Mouse (Mus musculus) CH12.LX (cell line): Measurements from ENCODE around the gene Nwd2. TPM values are rescaled to one million over a fixed set of nuclear protein-coding genes. Genes with fewer than 3 reads are reported as not detected.

Experiments used
- DNase-seq: peaks from one replicate; pipeline ENCODE4 v3.0.0-alpha.2; 2013; ENCODE audit errors: extremely low read depth
- H3K27ac ChIP-seq: 2 replicates; pipeline ENCODE4 v1.5.1; 2012; ENCODE audit warnings: low read depth, mild to moderate bottlenecking, control low read depth, moderate library complexity; ENCODE audit not compliant: insufficient read depth
- H3K27me3 ChIP-seq: replicated peaks from 2 replicates; pipeline ENCODE3; 2012; ENCODE audit warnings: inconsistent platforms
- H3K36me3 ChIP-seq, 2 experiments: replicated peaks in 1 of 2; 2 replicates each; pipeline versions ENCODE3 to v1.6.1; 2012; ENCODE audit warnings: inconsistent platforms in 1 of 2, low read length in 1 of 2, mild to moderate bottlenecking in 1 of 2, mixed read lengths in 1 of 2, moderate library complexity in 1 of 2; ENCODE audit not compliant: control insufficient read depth in 1 of 2, insufficient read depth in 1 of 2
- H3K4me1 ChIP-seq, 2 experiments: 2 replicates each; pipeline ENCODE4 v1.6.1; 2012; ENCODE audit warnings: inconsistent platforms in 1 of 2, moderate library complexity in 1 of 2; ENCODE audit not compliant: insufficient read depth in 2 of 2, control insufficient read depth in 1 of 2
- H3K4me2 ChIP-seq: 2 replicates; pipeline ENCODE4 v1.6.1; 2012; ENCODE audit warnings: low read depth, mild to moderate bottlenecking, control low read depth; ENCODE audit not compliant: poor library complexity, insufficient read depth, severe bottlenecking
- H3K4me3 ChIP-seq, 3 experiments: fragments of 150-350 bp in 1 of 3; sonication (generic) in 1 of 3; replicated peaks in 1 of 3; 2 replicates each; pipeline versions ENCODE3 to v1.5.1; 2011 to 2012; ENCODE audit warnings: low read depth in 2 of 3, low read length in 2 of 3, mild to moderate bottlenecking in 2 of 3, moderate library complexity in 2 of 3, control low read depth in 1 of 3, improper control_type of control experiment in 1 of 3, inconsistent platforms in 1 of 3, mixed read lengths in 1 of 3; ENCODE audit not compliant: poor library complexity in 1 of 3
- H3K79me2 ChIP-seq: replicated peaks from 2 replicates; pipeline ENCODE4 v1.6.1; 2012; ENCODE audit warnings: mild to moderate bottlenecking, moderate library complexity; ENCODE audit not compliant: control insufficient read depth, poor library complexity, insufficient read depth, severe bottlenecking; ENCODE audit errors: extremely low read depth
- H3K9ac ChIP-seq: 2 replicates; pipeline ENCODE4 v1.6.1; 2012; ENCODE audit warnings: low read depth, mild to moderate bottlenecking, control low read depth, moderate library complexity; ENCODE audit not compliant: insufficient read depth
- H3K9me3 ChIP-seq: replicated peaks from 2 replicates; pipeline ENCODE3; 2012; ENCODE audit warnings: low read length, inconsistent platforms, mixed read lengths
- CHD2 ChIP-seq: IDR thresholded peaks from 2 replicates; pipeline ENCODE4 v1.6.1; 2011; ENCODE audit warnings: low read length, improper control_type of control experiment
- ELF1 ChIP-seq: IDR thresholded peaks from 2 replicates; pipeline ENCODE4 v1.6.1; 2014; ENCODE audit warnings: low read depth, mild to moderate bottlenecking, inconsistent platforms, low read length, improper control_type of control experiment
- EP300 ChIP-seq: IDR thresholded peaks from 2 replicates; pipeline ENCODE4 v1.6.1; 2011; ENCODE audit warnings: low read length, improper control_type of control experiment
- GABPA ChIP-seq: IDR thresholded peaks from 2 replicates; pipeline ENCODE4 v1.6.1; 2012; ENCODE audit warnings: low read depth, low read length, improper control_type of control experiment, inconsistent platforms; ENCODE audit not compliant: insufficient replicate concordance
- HCFC1 ChIP-seq: IDR thresholded peaks from 2 replicates; pipeline ENCODE4 v1.6.1; 2012; ENCODE audit warnings: low read depth, mild to moderate bottlenecking, inconsistent platforms, low read length, improper control_type of control experiment
- JUND ChIP-seq: conservative IDR thresholded peaks from 2 replicates; pipeline ENCODE4 v1.6.1; 2011; ENCODE audit warnings: low read depth, low read length, improper control_type of control experiment
- KAT2A ChIP-seq: IDR thresholded peaks from 2 replicates; pipeline ENCODE4 v1.6.1; 2012; ENCODE audit warnings: low read length, improper control_type of control experiment, inconsistent platforms; ENCODE audit not compliant: insufficient replicate concordance
- MAFK ChIP-seq: IDR thresholded peaks from 2 replicates; pipeline ENCODE4 v1.6.1; 2011; ENCODE audit warnings: low read length, improper control_type of control experiment; ENCODE audit not compliant: insufficient replicate concordance
- MAZ ChIP-seq: IDR thresholded peaks from 2 replicates; pipeline ENCODE4 v1.6.1; 2012; ENCODE audit warnings: low read depth, mild to moderate bottlenecking, inconsistent platforms, low read length, improper control_type of control experiment, moderate library complexity
- MEF2A ChIP-seq: IDR thresholded peaks from 2 replicates; pipeline ENCODE4 v1.6.1; 2014; ENCODE audit warnings: low read depth, mild to moderate bottlenecking, inconsistent platforms, low read length, improper control_type of control experiment, borderline replicate concordance
- NRF1 ChIP-seq: IDR thresholded peaks from 2 replicates; pipeline ENCODE4 v1.6.1; 2014; ENCODE audit warnings: low read depth, mild to moderate bottlenecking, inconsistent platforms, low read length, improper control_type of control experiment, moderate library complexity
- POLR2A ChIP-seq: IDR thresholded peaks from 2 replicates; pipeline ENCODE4 v1.6.1; 2011; ENCODE audit warnings: low read depth, mild to moderate bottlenecking, improper control_type of control experiment, low read length
- POLR2AphosphoS2 ChIP-seq: IDR thresholded peaks from 2 replicates; pipeline ENCODE4 v1.6.1; 2011; ENCODE audit warnings: low read depth, low read length, improper control_type of control experiment
- RAD21 ChIP-seq: IDR thresholded peaks from 2 replicates; pipeline ENCODE4 v1.6.1; 2011; ENCODE audit warnings: low read depth, mild to moderate bottlenecking, low read length, improper control_type of control experiment, moderate library complexity
- RCOR1 ChIP-seq: conservative IDR thresholded peaks from 2 replicates; pipeline ENCODE4 v1.6.1; 2012; ENCODE audit warnings: low read depth, mild to moderate bottlenecking, inconsistent platforms, low read length, improper control_type of control experiment
- SIN3A ChIP-seq: IDR thresholded peaks from 2 replicates; pipeline ENCODE4 v1.6.1; 2012; ENCODE audit warnings: low read length, improper control_type of control experiment, inconsistent platforms
- SMC3 ChIP-seq: IDR thresholded peaks from 2 replicates; pipeline ENCODE4 v1.6.1; 2011; ENCODE audit warnings: low read depth, low read length, improper control_type of control experiment
- USF1 ChIP-seq: IDR thresholded peaks from 2 replicates; pipeline ENCODE4 v1.6.1; 2014; ENCODE audit warnings: low read depth, mild to moderate bottlenecking, inconsistent platforms, low read length, improper control_type of control experiment
- USF2 ChIP-seq: conservative IDR thresholded peaks from 2 replicates; pipeline ENCODE4 v1.6.1; 2011; ENCODE audit warnings: low read depth, low read length, improper control_type of control experiment
- ZC3H11A ChIP-seq: IDR thresholded peaks from 2 replicates; pipeline ENCODE4 v1.6.1; 2012; ENCODE audit warnings: low read depth, mild to moderate bottlenecking, inconsistent platforms, low read length, improper control_type of control experiment
- ZMIZ1 ChIP-seq: IDR thresholded peaks from 2 replicates; pipeline ENCODE4 v1.6.1; 2012; ENCODE audit warnings: low read depth, mild to moderate bottlenecking, inconsistent platforms, low read length, improper control_type of control experiment
- dilution Hi-C: fragments of 300-500 bp; cut with MboI; formaldehyde crosslinking; loops from 2 replicates; pipeline ENCODE4 v1.14.3; 2020; ENCODE audit warnings: low sequenced_read_pairs; ENCODE audit not compliant: extremely low pct_unique_long_range_greater_than_20kb, extremely low pct_ligation_motif_present
- in situ Hi-C: fragments of 300-500 bp; cut with MboI; formaldehyde crosslinking; loops from 3 replicates; pipeline ENCODE4 v1.14.3; 2019; ENCODE audit warnings: low sequenced_read_pairs, low pct_ligation_motif_present, low pct_unique_long_range_greater_than_20kb, mixed read lengths
- polyA plus RNA-seq: library from polyadenylated mRNA; unstranded; fragments of >175 nt; gene quantifications from 2 replicates; pipeline ENCODE4 v1.2.1, GENCODE M21; 2012; ENCODE audit warnings: low read depth; ENCODE audit not compliant: insufficient read length
- total RNA-seq, 2 experiments: library from RNA; depleted of rRNA; stranded (reverse); fragments of 300-350 nt in 1 of 2; fragments of >200 nt in 1 of 2; gene quantifications; 2 replicates each; pipeline ENCODE4 v1.2.3; 2012 to 2014

Gene Nwd2
- total and polyA plus RNA-seq, 3 experiments = not detected

- dilution Hi-C loops = no loop called here
- H3K27me3 ChIP-seq = no peaks in the 10 kb centered on the region
- peaks cover 8% of the 10 kb centered on the region for H3K9me3 ChIP-seq
- H3K9ac ChIP-seq = no peak overlapping the region
- no peak for TF ChIP-seq USF1
- no peak for TF ChIP-seq RAD21
- TF ChIP-seq JUND = no peak
- TF ChIP-seq CHD2 = no peak
- no peak for TF ChIP-seq EP300
- no peak for TF ChIP-seq RCOR1
- TF ChIP-seq SMC3 = no peak
- H3K36me3 ChIP-seq = no peaks in the 10 kb centered on the region
- no peaks in the 10 kb centered on the region for H3K79me2 ChIP-seq
- no peak overlapping the region for H3K4me3 ChIP-seq
- in situ Hi-C loops = no loop called here
- DNase-seq = no peak
- no peaks in the 10 kb centered on the region for H3K4me1 ChIP-seq
- H3K27ac ChIP-seq = no peak overlapping the region
- H3K4me2 ChIP-seq = no peak overlapping the region
Observed at GRCm38 (mm10) chr5:63652705-63653104, 3.8 kb downstream of the Nwd2 start.

GRCm38 (mm10) chr5:63666884-63667283 lies 18.0 kb downstream of the Nwd2 start:
- dilution Hi-C loops (no loop called here), in situ Hi-C loops (no loop called here)
- no peak for TF ChIP-seq ELF1
- no peak for TF ChIP-seq CHD2
- TF ChIP-seq ZMIZ1 = no peak
- no peak for TF ChIP-seq ZC3H11A
- no peak for TF ChIP-seq JUND
- TF ChIP-seq MAFK = no peak
- TF ChIP-seq POLR2AphosphoS2 = no peak
- TF ChIP-seq MEF2A = no peak
- TF ChIP-seq USF1 = no peak
- TF ChIP-seq EP300 = no peak
- TF ChIP-seq MAZ = no peak
- TF ChIP-seq KAT2A = no peak
- no peak for TF ChIP-seq NRF1
- no peak for TF ChIP-seq USF2
- TF ChIP-seq POLR2A = no peak
- no peak for TF ChIP-seq SIN3A
- no peak for TF ChIP-seq RCOR1
- TF ChIP-seq HCFC1 = no peak
- TF ChIP-seq GABPA = no peak
- H3K9ac ChIP-seq = no peak overlapping the region
- no peaks in the 10 kb centered on the region for H3K4me1 ChIP-seq
- no peak overlapping the region for H3K4me3 ChIP-seq
- H3K79me2 ChIP-seq = no peaks in the 10 kb centered on the region
- no peaks in the 10 kb centered on the region for H3K36me3 ChIP-seq
- H3K27me3 ChIP-seq = no peaks in the 10 kb centered on the region
- H3K4me2 ChIP-seq = no peak overlapping the region
- H3K9me3 ChIP-seq = no peaks in the 10 kb centered on the region
- DNase-seq = no peak
- no peak overlapping the region for H3K27ac ChIP-seq
